Mouse (Mus musculus): ENCODE results near the gene Fbxl3. TPM values are rescaled to one million over a fixed set of nuclear protein-coding genes. Genes with fewer than 3 reads are reported as not detected.
A peak's percentile ranks its signal among the peaks of the same experiment; 100 is the strongest.

Gene Fbxl3
- total RNA-seq, 4 experiments from 2014 or later: 81.8 to 91.9 (median 85.1) TPM

- DNase-seq (ENCODE audit: low spot score in 2 of 2): no peak
These were observed 13.4 kb downstream of the Fbxl3 start for GRCm38 (mm10) chr14:103085840-103086533.

GRCm38 (mm10) chr14:103079209-103079977 is 20.0 kb downstream of the Fbxl3 start:
- DNase-seq (ENCODE audit: low spot score in 2 of 2): peak in 1 of 2 experiments; percentile 58

GRCm38 (mm10) chr14:103078006-103078912 is 21.1 kb downstream of the Fbxl3 start:
- DNase-seq (ENCODE audit: low spot score in 2 of 2): no peak

DNA sequence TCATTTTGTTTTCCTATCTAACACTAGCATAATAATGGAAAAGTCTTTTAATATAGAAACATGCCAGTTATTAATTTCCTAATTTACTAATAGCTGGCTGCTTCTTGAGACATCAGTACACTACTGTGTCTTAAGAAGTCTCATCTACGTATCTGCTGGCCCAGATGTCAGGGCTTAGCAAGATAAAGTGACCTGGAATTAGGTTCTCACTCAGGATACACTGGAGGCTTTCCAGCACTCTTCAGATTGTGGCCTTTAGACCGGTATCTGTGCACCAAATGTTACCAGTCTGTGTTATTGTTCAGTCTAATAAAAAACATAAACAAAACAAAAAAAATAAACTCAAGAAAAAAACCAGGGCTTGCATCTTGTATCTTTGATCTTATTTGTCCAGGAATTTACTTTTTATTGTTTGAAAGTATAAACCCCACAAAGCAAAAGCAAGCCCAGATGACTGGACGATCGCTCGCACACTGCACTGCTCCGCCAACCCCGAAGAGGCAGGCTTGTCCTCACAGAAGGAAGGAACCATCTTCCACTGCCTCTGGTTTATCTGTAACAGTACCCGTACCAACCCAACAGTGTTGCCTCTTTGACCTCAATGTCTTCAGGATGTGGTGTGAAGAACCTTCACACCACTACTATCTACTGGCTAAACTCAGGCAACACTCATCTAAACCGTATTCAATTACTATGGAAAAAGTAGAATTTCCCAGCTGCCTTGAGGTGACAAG is 21.9 kb downstream of the Fbxl3 start:
- DNase-seq (ENCODE audit: low spot score in 2 of 2): no peak

DNA sequence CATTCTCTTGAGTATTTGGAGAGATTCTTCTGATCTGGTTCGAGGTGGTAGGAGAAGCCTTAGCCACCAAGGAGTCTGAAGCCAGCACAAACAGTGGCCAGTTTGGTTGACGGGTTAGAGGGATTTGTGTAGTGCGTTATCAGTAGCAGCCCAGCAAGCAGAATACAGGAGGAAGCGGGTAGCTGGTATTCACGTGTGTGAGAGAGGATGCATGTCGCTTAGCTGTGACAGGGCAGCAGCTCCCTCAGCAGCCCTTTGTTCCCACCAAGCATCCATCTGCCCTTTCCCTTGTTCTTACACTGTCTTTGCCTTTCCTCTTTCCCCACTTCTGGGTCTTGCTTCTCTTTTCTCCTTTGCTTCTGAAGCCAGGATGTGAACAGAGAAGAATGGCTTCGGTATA is 24.2 kb downstream of the Fbxl3 start:
- no peak for DNase-seq (ENCODE audit: low spot score in 2 of 2)

- DNase-seq (ENCODE audit: low spot score in 2 of 2): no peak
These were observed 25.5 kb downstream of the Fbxl3 start for GRCm38 (mm10) chr14:103073825-103074224.

- no peak for DNase-seq (ENCODE audit: low spot score in 2 of 2)
These were observed 26.6 kb downstream of the Fbxl3 start for GRCm38 (mm10) chr14:103072731-103073130.

DNA sequence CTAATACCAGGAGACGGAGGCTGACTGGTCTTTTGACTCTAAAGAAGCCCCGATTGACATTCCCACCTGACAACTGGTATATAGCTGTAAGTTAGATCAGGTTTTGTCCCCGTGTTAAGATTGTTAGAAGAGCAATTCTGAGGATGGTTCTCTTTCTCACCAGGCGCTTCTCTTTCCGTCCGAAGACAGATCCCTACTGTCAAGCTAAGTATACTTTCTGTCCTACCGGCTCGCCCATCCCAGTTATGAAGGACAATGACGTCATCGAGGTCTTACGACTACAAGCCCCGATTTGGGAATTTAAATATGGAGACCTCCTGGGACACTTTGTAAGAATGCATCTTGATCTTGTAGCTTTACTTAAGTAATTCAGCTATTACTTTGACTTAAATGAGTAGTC is 27.9 kb downstream of the Fbxl3 start:
- DNase-seq (ENCODE audit: low spot score in 2 of 2): no peak

DNA sequence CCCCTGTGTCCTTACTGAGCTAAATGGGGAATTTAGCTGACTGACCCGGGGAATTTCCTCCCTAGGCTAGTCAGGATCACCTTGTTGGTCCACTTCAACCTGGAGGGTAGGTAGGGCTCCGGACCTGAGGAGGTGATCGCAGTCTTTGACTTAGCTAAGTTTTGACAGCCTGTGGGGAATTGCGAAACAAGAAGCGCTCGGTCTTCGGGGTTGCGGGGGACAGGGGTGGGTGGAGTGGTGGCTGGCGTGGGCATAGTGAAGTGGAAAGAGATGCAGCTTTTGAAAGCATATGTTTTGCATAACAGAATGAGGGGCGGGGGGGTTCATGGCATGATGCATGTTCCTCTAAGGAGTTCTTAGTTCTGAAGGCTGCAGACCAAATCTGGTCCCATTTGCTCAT is 28.6 kb downstream of the Fbxl3 start:
- no peak for DNase-seq (ENCODE audit: low spot score in 2 of 2)

DNA sequence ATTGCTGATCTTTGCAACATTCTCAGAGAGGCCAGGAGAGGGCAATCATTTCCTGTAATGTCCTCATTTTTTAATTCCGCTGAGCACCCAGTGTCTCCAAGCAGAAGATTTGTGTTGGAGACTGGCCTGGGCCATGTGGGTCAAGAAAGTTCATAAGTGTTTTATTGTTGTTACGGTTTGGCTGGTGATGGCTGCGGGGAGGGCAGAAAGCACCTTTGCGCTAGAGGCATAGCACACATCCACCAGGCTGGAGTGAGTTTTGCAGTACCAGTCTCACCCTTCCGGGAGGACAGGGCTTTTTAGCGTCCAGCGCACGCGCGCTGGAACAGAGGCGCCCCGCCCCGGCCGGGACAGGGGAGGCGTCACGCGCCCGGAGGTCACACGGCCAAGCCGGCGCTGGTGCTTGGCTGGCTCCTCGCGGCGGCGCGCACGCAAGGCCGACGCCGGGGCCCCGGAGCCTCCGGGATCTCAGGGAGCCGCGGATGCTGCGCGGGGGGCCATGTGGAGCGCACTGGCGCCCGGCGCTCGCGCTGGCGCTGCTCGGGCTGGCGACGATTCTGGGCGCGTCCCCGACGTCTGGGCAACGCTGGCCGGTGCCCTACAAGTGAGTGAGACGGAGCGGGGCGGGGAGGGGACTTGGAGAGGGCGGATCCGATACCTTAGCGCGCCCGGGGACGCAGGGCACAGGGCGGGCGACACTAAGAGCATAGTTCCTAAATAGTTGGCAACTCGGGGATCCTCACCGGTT is 29.3 kb downstream of the Fbxl3 start, which contains the start of gene Cln5:
Cln5 (plus strand) TSS at position 353 of the 748 bp plus-strand sequence.
- DNase-seq (ENCODE audit: low spot score in 2 of 2): peak; percentile 72 to 89

DNA sequence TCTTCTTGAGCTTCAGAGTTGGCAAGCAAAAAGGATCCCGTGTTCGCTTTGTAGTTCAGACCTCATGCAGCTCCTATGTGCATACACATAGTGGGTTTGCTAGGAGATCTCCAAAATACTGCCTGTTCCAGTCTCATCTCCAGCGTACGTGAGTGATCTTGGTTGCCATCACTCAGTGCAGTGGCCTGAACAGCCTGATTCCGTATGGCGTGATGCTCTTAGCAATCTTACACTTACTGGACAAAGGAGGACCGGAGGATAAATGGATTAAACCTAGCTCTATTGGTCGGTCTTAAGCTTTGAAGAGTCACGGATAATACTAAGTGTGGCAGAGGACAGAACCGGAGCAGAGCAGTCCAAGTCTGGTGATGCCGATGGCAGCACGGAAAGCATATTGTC is 29.9 kb downstream of the Fbxl3 start:
- no peak for DNase-seq (ENCODE audit: low spot score in 2 of 2)

GRCm38 (mm10) chr14:103065294-103066167 is 33.8 kb downstream of the Fbxl3 start:
- peak in 1 of 2 experiments; percentile 76 for DNase-seq (ENCODE audit: low spot score in 2 of 2)

- no peak for DNase-seq (ENCODE audit: low spot score in 2 of 2)
These were observed 39.9 kb downstream of the Fbxl3 start for GRCm38 (mm10) chr14:103059495-103059894.

DNA sequence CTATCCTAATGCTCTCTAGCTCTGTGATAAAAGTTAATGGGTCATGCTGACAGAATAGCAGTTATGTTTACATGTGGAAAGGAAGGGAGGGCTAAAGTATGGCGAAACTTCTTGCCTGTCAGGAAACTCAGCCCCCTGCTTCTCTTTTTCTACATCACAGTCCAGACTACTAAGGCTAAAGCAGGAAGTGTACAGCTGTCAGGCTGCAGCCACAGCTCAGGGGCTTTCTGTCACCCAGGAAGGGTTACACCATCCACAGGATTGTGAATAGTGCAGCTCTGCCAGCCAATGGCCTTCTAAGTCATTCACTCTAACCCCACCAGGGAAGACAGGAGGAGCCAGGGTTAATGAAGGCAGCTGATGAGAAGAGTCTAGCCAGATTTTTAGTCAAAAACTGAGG is 40.4 kb downstream of the Fbxl3 start:
- no peak for DNase-seq (ENCODE audit: low spot score in 2 of 2)

GRCm38 (mm10) chr14:103056601-103057000 is 42.8 kb downstream of the Fbxl3 start:
- DNase-seq (ENCODE audit: low spot score in 2 of 2): no peak

DNA sequence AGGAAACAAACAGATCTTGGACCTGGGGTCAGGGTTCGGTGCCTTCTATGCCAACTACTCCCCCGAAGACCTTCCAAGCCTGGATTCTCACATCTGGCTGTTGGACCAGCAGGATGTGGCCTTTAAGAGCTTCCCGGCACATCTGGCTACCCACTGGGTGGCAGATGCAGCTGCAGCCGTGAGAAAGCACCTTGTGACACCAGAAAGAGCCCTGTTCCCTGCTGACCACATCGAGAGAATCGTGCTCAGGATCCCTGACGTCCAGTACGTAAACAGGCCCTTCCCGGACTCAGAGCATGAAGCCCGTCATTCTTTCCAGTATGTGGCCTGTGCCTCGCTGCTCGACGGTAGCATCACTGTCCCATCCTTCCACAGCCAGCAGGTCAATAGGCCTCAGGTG is 44.6 kb downstream of the Fbxl3 start:
- no peak for DNase-seq (ENCODE audit: low spot score in 2 of 2)

DNA sequence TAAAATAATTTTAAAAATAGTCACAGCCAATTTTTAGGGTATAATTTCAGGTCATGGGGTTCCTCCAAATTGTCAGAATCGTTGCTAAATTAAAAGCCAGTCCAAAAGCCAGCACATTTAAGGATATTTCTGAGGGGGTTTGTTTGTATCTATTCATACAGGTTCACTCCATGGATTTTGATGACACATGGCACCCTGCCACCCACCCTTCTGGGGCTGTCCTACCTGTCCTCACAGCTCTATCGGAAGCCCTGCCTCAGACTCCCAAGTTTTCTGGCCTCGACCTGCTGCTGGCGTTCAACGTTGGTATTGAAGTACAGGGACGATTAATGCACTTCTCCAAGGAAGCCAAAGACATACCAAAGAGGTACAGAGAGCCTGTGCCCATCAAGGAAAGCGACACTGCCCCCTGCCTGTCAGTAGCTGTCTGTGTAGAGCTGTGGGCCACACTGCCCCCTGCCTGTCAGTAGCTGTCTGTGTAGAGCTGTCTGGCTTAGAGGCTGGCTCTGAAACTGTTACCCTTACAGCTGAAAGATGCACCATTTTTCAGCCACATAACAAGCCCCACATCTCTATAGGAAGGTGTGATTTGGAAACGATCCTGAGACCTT is 48.1 kb downstream of the Fbxl3 start:
- peak; percentile 55 to 66 for DNase-seq (ENCODE audit: low spot score in 2 of 2)

DNA sequence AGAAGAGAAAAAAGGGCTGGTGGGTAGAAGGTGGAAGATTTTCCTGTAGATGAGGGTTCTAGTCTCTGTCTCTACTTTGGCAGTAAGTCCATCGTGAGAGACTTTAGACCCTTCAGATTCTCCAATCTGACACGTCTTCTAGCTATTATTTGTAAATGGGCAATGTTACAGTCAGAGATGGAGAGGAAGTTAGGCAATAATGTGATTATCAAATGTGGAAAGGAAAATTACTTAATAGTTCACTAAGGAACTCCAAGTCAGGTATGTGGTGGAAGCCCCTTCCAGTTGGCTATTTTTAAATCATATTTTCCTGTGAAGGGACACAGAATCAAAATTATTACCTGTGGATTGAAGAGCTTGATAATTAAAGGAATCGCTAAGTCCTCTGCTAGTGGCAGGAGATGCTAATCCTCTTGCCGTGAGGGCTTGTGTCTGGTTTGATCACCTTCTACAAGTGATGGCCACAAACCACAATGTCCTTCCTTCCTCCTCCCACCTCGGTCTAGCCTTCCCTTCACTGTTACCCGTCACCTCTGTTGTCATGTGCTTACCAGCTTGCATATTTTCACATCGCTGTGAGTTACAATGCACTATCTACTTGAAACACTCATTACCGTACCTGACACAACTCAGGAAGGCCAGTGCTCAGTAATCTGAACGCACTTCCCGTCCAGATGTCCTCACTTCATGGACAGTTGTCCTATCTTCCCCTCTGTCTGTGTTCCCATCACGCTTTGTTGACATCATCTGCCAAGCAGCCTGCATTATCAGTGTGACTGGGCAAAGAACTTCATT is 50.9 kb downstream of the Fbxl3 start:
- DNase-seq (ENCODE audit: low spot score in 2 of 2): no peak

Data from left cerebral cortex, adult 8-10 months (tissue).